Mouse (Mus musculus) G1E-ER4 (cell line): ENCODE results near the gene Foxn1. TPM values are rescaled to one million over a fixed set of nuclear protein-coding genes. Genes with fewer than 3 reads are reported as not detected.

Source experiments
- GATA1 ChIP-seq: IDR thresholded peaks from one replicate; pipeline ENCODE4 v1.8.0; 2012; ENCODE audit warnings: low read length, inconsistent platforms
- polyA plus RNA-seq: library from polyadenylated mRNA; stranded (reverse); fragments of >175 nt; gene quantifications from 2 replicates; pipeline ENCODE4 v1.2.3, GENCODE M21; 2012

The Foxn1 gene
- polyA plus RNA-seq, 1 experiment = not detected

DNA sequence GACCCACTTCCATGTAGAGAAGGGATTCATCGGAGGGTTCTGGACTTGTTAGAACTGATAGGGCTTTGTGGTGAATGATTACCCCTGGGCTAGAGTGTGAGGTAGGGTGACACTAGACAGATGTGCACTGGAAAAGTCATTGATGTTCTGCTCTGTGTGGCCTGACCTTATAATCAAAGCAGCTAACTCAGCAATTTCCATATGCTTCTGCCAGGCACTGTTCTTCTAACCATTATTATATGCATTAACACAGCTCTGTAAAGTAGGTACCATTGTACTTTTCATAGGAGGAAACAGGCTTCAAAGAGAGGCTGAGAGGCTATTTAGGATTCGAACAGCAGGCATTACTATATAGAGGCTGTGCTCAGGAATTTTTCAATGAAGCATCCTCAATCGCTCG, 59.1 kb downstream of the Foxn1 start:
- no peak for TF ChIP-seq GATA1

DNA sequence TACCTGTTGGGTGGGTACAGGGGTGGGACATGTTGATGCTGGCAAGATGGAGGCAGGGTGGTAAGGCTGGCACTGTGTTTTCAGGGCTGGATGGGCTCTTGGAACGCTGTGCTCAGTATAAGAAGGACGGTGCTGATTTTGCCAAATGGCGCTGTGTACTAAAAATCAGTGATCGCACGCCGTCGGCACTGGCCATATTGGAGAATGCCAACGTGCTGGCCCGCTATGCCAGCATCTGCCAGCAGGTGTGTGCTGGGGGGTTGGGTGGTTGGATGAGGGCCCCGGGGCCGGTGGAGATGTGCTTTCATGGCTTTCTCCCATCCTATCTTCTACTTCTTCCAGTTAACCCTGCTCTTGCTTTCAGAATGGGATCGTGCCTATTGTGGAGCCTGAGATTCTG, 61.4 kb downstream of the Foxn1 start:
- TF ChIP-seq GATA1 = no peak

DNA sequence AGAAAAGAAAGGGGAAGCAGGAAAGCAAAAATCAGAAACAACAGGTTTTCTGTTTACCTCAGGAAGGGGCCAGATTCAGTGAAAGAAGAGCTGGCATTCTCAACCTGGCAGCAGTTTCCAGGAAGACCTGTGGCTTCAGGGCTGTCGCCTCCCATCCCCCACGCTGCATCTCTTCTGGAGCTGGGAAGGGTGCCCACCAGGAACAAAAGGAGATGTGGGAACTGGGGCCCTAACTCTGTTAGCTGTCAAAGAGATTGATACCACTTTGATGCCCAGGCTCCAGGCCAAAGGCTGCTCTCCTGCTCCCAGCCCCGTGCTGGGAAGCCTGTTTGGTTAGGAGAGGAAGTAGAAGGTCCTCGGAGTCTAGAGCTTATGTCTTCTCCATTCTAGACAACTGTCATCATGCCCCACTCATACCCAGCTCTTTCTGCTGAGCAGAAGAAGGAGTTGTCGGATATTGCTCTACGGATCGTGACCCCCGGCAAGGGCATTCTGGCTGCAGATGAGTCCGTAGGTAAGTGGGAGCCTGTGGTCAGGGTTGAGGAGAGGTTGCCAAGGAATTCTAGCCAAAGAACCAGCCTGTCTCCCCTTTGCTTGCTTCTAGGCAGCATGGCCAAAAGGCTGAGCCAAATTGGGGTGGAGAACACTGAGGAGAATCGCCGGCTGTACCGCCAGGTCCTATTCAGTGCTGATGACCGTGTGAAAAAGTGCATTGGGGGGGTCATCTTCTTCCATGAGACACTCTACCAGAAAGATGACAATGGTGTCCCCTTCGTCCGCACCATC, 62.2 kb downstream of the Foxn1 start:
- no peak for TF ChIP-seq GATA1

DNA sequence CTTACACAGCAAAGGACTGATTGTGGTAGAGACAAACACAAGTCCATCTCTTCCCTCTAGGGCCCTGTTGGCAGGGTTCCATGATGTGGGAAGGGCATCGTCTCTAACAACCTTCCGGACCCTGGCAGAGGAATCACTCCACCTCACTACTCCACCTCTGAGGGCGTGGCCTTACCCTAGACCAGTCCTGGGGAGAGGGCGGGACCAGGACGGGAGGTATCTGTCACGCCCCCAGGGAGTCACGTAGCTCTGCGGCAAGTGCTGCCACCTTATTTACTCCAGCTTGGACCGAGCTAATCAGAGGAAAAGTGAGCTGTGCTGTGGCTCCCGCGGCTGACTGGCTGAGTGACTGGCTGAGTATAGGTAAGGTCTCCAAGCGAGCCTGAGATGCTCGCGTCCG, 63.5 kb downstream of the Foxn1 start, which contains the start of gene Aldoc:
Gene Aldoc, plus strand, starts transcription at position 109 of the 400 bp plus-strand sequence.
- no peak for TF ChIP-seq GATA1

DNA sequence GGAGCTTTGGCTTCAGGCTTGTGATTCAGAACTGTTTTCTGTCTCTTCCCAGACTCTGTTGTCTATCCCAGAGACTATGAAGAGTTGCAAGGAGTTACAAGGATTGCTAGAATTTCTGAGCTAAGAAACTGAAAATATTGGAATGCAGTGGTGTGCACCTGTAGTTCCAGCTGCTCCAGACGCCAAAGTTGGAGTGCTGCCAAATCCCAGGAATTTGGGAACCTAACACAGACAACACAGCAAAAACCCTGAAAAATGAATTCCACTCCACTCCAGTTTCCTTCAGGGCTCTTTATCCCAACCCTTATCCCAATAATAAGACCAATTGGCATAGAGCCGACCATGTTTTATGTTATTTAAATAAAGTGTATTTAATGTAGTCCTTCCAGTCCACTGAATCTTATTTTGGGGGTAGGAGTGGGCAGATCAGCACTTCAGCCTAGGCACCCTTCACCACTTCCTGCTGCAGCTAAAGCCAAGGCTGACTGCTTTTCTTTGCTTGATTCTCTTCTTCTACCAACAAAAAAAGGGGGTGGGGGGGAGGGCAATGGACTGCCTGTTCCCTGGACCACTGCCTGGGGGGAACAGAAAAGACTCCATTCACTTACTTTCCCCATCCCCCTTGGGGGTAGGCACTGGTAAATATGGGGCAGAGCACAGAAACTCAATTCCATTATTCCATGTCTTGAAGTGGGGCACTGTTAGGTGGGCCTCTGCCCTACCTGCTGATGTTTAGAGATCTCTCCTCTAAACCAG, 64.1 kb downstream of the Foxn1 start:
- no peak for TF ChIP-seq GATA1

DNA sequence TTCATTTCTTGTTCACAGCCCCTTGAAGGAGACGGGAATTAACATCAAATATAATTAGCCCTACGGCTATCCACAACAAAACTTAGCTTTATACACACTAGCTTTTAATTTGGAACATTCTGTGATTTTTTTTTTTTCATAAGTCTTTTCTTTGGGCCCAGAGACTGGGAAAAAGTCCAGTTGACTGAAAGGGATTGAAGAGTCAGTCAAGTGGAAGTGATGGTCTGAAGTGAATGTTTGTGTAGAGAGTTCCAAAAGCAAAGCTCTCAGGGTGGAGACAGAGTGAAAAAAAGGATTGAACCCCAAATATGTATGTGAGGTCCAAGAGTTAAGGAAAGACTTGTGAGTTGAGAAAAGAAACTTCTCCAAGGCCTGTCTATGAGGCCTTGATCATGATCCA, 67.9 kb downstream of the Foxn1 start:
- TF ChIP-seq GATA1 = no peak

DNA sequence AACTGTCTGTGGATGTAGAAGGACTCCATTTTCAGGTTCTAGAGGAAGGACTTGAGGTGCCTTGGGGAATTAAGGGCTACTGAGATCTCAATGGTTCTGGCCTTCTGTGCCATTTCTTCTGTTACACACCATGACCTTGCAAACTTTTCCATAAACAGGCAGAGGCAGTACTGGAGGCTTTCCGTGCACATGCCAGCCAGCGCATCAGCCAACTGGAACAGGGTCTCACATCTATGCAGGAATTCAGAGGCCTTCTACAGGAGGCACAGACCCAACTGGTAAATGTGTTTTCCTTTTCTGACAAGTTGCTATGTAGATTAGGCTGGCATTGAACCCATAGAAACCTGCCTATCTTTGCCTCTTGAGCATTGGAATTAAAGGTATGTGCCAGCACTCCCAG, 72.7 kb downstream of the Foxn1 start:
- TF ChIP-seq GATA1 = no peak

DNA sequence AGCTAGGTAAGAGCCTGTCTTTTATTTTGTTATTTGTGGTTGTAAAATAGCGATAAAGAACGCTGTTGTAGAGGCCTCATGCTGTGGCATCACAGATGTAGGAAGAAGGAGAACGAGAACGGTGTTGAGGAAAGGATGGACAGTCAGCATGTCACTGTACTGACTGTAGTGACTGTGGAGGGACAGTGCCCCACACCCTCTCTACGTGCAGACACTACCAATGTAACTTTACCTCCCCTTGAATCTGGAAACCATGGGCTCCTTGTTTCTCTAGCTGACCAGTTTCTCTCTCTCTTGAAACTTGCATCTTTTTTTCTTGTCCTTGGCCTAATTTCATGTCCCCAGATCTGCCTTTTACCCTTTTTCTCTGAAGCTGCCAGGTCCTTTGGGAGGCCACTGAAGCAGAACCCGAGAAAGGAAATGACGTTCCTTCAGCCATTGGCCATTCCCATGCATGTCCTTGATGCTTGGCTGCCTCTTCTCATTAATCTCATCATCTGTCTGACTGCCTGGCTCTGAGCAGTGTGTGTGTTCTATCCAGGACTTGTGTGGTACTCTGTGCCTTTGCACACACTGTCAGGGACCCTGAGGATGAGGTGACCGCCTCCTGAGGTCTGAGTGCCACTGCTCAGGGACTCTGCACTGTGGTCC, 75.4 kb downstream of the Foxn1 start:
- TF ChIP-seq GATA1 = no peak

Other genes with a start within 250 kb of the Foxn1 start
- gene Traf4, start 221.0 kb downstream of the Foxn1 start, polyA plus RNA-seq = 23.6 and 25.9 TPM in 2 replicates
- 6.0 TPM in 2 replicates for gene Nek8, start 209.9 kb downstream of the Foxn1 start, polyA plus RNA-seq
- gene Tlcd1, start 209.8 kb downstream of the Foxn1 start, polyA plus RNA-seq = 90.9 and 118 TPM in 2 replicates
- 345 and 1,761 TPM in 2 replicates for gene Rpl23a, start 203.0 kb downstream of the Foxn1 start, polyA plus RNA-seq
- 1.2 and 1.4 TPM in 2 replicates for gene Rab34, start 198.1 kb downstream of the Foxn1 start, polyA plus RNA-seq
- not detected in 2 replicates for gene Proca1, start 193.2 kb downstream of the Foxn1 start, polyA plus RNA-seq
- gene Sdf2, start 140.8 kb downstream of the Foxn1 start, polyA plus RNA-seq = 2.5 and 8.6 TPM in 2 replicates
- gene Supt6, start 140.6 kb downstream of the Foxn1 start, polyA plus RNA-seq = 96.8 and 108 TPM in 2 replicates
- gene 2610507B11Rik, start 124.8 kb downstream of the Foxn1 start, polyA plus RNA-seq = 41.3 and 62.1 TPM in 2 replicates
- not detected in 2 replicates for gene BC030499, start 95.7 kb downstream of the Foxn1 start, polyA plus RNA-seq
- 28.8 and 67.9 TPM in 2 replicates for gene Spag5, start 85.0 kb downstream of the Foxn1 start, polyA plus RNA-seq
- gene Aldoc, start 63.6 kb downstream of the Foxn1 start, polyA plus RNA-seq = 3.5 and 6.2 TPM in 2 replicates
- 50.2 and 84.3 TPM in 2 replicates for gene Pigs, start 58.1 kb downstream of the Foxn1 start, polyA plus RNA-seq
- 28.0 and 37.7 TPM in 2 replicates for gene Unc119, start 43.1 kb downstream of the Foxn1 start, polyA plus RNA-seq
- gene Slc13a2, start 35.7 kb upstream of the Foxn1 start, polyA plus RNA-seq = not detected in 2 replicates
- not detected in 2 replicates for gene Slc46a1, start 79.1 kb upstream of the Foxn1 start, polyA plus RNA-seq
- gene Sarm1, start 111.2 kb upstream of the Foxn1 start, polyA plus RNA-seq = 0.01 TPM in 1 of 2 replicates, not detected in the other
- not detected in 2 replicates for gene Vtn, start 112.5 kb upstream of the Foxn1 start, polyA plus RNA-seq
- gene Sebox, start 116.9 kb upstream of the Foxn1 start, polyA plus RNA-seq = not detected in 2 replicates
- 16.3 and 20.5 TPM in 2 replicates for gene Tmem199, start 125.6 kb upstream of the Foxn1 start, polyA plus RNA-seq
- gene Poldip2, start 125.6 kb upstream of the Foxn1 start, polyA plus RNA-seq = 70.4 and 86.4 TPM in 2 replicates
- gene Tnfaip1, start 149.8 kb upstream of the Foxn1 start, polyA plus RNA-seq = 4.2 and 5.2 TPM in 2 replicates
- 37.8 and 49.7 TPM in 2 replicates for gene Ift20, start 149.8 kb upstream of the Foxn1 start, polyA plus RNA-seq
- 32.9 and 33.4 TPM in 2 replicates for gene Tmem97, start 164.2 kb upstream of the Foxn1 start, polyA plus RNA-seq